Mouse (Mus musculus) 3134 (cell line): ENCODE results near the gene Upp2.
A peak's percentile ranks its signal among the peaks of the same experiment; 100 is the strongest.

Experiments
- DNase-seq: peaks from one replicate; pipeline ENCODE4 v3.0.0-alpha.2; 2011; ENCODE audit warnings: low spot score; ENCODE audit not compliant: insufficient read length; ENCODE audit errors: extremely low read depth

Upp2 gene

DNA sequence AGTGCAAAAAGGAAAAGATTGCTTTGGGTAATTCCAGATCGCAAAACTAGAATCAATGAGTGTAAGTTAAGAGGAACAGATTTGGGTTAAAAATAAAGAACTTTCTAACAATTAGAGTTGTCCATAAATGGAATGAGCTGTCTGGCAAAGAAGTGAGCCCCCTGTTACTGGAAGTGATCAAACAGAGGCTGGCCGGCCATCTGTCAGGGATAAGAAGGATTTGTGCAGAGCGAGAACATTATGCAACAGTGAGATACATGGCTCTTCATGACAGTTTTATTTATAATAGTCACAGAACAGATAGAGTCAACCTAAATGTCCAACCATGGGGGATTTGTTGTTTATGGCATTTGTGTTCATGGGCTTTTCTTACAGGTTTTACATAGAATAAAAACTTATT lies 46.6 kb downstream of the Upp2 start:
- DNase-seq: no peak

DNA sequence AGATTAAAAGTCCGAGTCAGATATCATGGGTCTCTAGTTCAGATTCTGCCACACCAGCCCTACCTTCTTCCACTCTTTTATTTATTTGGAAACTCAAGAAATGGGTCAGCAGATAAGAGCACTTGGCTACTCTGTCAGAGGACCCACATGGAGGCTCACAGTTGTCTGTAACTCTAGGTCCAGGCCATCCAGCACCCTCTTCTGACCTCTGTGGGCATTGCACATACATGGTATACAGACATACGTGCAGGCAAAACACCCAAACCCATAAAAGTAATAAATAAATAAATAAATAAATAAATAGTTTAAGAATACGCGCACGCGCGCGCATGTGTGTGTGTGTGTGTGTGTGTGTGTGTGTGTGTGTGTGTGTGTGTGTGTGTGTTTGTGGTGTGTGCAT lies 47.8 kb downstream of the Upp2 start:
- peak; percentile 3 for DNase-seq

DNA sequence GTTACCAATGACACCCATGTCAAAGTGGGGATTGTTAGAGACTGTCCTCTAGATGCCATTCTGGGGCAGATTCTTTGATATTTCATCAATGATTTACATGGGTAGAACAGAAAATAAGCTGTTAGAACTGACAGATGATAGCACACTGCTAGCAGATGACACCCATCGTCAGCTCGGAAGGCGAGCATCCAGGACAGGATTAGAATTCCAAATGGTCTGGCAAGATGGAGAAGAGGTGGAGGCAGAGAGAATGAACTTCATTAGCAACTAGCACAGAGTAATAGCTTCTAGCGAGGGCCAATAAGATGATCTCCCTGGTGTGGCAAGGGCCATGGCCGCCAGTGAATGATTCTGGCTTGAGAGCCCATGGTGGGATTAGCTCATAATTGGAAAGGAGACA lies 48.7 kb downstream of the Upp2 start:
- DNase-seq: no peak

DNA sequence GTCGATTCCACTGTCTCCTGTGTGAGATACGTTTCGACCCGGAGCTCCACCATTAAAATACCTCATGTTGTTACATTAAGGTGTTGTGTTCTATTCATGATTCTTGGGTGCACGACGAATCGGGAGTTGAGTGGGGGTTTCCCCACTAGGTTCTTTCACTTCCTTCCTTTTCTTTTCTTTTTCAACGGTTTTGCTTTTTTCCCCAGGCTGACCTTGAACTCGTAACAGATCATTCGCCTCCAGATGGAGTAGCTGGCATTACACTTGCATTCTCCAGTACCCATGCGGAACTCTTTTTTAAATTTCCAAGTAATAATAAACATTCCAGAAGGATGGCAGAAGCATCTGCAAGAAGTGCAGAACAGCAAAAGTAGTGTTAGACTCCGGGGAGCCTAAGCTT lies 58.1 kb downstream of the Upp2 start:
- no peak for DNase-seq

DNA sequence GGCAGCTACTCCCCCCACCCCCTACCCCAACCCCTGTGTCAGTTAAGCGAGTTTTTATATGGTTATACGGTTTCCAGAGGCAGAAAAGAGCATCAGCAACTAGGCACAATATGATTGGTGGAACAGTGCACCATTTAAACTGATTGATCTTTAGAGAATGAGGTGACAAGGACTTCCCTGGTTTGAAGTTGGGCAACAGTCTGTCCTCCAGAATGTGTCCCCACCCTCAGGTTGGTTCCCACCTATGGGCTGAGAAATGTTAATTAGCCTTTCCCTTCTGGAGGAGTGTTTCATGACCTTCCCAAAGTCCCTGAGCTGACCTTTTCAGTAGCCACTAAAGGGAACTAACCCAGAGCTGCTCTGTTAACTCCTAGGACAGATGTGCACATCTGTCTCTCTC lies 58.6 kb downstream of the Upp2 start:
- DNase-seq: no peak

DNA sequence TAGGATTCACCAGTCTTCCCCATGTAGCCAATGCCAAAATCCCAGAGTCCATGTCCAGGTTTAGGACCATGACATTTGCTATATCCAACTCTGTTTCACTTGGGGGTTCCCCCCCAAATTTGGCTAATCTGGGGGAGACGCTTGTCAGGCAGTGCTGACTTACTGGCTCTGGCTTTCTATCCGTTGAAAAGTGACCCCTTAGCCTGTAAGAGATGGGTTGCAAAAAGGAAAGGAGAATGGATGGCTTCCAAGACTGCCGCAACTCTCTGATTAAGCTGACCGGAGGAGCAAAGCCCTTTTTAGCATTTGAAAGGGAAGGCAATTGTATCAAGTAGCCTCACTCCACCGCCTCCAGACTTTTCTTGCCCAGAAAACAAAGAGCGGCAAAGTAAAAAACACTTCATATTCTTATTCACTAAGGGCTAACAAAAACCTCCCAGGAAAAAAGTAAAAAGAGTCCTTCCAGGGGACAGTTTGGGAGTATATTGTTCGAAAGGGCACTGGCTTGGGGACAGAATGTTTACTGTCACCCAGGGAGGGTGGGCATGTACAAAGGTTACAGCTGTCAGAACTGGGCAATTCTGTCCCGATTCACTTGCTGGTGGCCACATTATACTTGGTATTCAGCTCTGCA lies 59.2 kb downstream of the Upp2 start:
- DNase-seq: no peak

DNA sequence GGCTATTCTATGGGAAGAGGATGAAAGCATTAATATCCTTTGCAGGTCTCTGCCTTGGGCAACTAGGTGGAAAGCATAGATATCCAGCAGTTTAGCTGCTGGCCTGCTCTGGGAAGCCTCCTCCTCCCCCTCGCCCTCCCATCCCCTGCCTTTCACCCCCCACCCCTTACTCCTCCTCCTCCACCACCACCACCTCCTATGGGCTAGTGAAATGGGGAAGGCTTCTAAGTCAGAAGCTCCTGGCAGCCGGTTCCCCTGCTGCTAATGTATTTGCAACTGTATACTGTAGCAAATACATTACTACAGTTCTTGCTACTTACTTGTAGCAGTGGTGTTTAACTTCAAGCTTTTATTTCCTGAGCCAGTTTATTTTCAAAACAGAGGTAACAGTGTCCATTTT lies 60.9 kb downstream of the Upp2 start:
- DNase-seq: no peak

DNA sequence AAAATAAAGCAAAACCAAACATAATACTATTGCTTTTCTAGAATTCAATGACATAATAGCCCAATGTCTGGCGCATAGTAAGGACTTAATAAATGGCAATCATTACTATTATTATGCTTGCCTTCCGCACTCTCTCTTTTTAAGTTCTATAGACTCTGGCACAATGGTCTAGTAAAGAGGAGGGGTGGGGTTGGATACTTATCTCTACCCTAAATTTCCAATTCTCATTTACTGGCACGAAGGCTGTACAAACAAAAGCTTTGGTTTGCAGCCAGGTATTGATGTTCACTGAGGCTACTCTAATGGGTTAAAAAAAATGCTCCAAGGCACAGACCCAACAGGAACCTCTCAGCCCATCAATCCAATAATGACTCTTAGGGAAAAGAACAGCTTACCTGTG lies 61.9 kb downstream of the Upp2 start:
- DNase-seq: no peak

DNA sequence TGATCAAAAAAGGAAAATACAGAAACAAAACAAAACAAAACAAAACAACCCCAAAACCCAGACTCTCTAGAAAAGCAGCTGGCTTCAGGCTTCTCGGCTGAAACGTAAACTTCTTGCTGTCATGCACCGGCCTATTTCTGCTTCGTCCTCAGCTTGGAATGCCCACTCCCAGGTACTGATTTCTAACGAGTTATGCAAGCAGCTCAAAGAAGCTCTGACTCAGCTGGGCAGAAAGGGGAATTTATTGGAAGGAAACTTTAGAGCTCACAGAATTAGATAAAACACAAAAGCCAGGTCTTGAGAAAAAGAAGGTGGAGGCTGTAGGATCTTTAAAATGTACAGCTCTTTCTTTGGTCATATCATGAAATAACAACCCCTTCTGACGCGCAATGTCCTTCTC lies 62.3 kb downstream of the Upp2 start:
- no peak for DNase-seq

DNA sequence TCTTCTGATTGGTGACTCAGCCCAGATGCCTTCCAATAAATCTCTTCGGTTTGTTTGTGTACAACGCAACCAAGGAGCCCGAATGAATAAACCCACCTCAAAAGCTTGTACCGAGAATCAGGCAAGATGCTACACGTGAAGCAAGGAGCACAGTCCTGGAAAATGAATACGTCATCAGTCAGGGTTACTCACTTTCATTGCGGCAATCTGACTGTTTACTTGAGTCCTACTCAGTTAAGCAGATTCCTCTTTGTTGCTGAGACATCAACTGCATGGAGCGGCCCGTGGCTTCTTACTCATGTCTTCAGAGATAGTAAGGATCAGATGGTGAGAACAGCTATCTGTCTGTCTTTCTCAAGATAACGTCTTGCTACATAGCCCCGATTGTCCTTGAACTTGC lies 66.7 kb downstream of the Upp2 start:
- DNase-seq: no peak

DNA sequence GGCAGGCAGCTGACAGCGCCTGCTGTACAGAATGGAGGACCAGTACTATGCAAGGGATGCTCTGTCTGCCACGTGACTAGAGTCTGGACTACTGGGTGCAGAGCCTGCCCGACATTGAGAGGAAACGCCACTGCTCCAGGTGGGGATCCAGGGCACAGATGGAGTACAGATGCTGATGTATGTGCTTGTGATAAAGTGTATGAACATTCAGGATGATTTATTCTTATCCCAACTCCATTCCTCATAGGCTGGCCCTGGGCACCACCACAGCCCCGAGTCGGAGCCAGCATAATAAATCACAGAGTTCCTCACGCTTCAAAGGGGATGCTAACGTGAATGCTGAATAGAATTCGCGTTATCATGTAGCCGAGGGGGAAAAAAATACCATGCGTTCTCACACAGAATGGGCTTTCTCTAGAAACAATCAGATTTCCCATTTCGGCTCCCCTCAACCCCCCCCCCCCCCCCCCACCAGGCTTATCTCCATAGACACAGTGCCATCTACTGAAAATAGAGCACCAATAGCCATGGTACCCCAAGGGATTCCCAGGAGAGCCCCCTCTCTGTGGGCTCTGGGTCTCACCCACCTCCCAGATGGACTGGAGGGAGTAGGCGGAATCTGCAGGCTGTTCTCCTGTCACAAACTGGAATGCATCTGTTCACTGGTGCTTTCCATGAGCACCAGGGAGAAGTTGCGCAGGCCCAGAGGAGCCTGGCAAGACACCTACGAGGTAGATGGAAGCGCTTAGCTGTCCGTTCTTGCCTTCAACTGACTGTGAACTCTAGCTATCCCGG lies 74.9 kb downstream of the Upp2 start:
- no peak for DNase-seq

DNA sequence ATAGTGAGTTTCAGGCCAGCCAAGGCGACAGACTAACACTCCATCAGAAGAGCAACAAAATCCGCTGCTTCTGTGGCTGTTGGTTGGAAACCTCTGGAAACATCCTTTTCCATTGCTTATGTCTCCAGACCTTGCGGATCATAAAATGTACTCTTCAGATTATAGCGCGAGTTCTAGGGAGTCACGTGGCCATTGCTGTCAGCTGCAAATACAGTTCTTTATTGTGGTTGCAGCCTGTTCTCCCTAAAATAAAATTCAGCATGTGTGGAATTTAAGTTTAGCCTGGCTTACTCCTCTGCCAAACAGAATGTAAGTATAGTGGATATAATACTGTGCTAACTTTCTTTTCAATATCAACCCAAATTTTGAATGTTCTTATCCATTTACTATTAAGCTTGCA lies 78.6 kb downstream of the Upp2 start:
- DNase-seq: no peak

DNA sequence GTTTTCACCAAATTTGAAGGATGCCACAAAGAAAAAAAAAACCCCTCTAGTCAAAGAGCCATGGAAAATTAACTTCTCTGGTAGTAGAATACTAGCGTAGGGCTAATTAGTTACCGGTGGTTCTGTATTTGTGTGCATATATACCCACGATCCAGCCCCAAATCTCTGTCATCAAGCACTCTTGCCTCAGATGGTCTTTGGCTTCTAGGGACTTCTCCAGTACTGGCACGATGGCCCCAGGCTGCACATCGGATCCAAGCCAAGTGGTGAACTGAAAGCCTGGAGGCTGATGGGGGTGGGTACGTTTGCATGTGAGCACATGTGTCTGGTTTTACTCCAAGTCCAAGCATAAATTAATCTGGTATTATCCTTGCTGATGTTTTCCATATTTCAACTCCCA lies 88.1 kb downstream of the Upp2 start:
- no peak for DNase-seq

DNA sequence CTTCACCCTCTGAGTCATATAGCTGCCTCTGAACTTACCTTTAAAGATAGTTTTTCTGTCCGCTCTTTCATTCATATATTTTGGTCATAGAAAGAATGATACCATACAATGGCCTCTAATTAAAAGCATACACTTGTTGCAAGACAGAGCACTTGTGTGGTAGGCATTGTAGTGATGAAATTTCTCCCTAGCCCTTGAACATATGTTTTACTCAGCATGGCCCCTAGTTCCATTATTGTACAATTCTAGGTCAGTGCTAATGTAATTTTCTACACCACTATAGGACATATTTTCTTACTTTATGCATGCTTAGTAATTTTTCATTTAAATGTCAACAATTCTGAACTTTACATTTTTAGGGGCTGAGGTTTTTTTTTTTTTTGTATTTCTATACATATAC lies 89.9 kb downstream of the Upp2 start:
- DNase-seq: no peak

DNA sequence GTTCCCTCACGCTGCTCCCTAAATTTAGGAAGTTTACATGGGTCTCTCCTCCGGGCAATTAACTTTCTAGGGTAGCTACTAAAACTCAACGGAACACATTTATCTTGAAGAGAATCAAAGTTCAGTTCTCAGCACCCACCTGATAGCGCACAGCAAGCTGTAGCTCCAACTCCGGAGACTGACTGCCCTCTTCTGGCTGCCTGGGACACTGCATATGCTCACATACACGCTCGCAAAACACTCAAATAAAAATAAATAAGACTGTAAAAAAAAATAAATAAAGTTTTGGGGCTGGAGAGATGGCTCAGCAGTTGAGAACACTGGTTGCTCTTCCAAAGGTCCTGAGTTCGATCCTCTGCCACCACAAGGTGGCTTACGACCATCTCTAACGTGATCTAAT lies 90.8 kb downstream of the Upp2 start:
- no peak for DNase-seq

DNA sequence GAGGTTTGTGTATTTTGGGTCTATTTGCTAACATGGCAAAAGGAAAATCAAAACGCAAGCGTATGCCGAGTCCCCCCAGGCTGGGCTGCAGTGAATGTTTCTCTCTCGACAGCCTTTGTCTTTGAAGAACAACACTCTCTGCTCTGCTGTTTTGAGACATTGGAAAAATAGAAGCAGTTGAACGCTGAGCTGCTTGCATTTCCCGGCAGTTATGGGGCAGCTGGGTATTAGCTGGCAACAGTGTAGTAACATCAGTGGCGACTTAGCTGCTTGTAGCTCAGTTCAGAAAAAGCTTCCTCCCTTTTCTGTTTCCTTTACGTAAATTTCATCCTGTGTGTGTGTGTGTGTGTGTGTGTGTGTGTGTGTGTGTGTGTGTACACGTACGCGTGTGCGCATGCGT lies 93.5 kb downstream of the Upp2 start:
- no peak for DNase-seq

DNA sequence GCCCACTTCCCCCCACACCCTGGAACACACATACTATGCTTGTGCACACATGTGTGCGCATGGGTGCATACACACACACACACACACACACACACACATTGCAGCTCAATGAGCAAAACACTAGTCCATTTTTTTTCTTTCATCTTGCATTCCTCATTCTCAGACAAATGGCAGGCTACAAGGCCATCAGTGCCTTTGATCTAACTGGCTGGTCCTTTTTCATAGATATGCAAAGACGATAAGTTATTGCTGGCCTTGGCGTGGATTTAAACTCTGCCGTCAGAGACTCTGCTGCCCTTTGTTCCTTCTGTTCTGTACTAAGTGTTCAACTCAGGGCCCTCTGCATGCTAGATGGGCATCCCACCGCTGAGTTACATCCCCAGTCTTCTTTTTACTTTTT lies 94.0 kb downstream of the Upp2 start:
- no peak for DNase-seq

DNA sequence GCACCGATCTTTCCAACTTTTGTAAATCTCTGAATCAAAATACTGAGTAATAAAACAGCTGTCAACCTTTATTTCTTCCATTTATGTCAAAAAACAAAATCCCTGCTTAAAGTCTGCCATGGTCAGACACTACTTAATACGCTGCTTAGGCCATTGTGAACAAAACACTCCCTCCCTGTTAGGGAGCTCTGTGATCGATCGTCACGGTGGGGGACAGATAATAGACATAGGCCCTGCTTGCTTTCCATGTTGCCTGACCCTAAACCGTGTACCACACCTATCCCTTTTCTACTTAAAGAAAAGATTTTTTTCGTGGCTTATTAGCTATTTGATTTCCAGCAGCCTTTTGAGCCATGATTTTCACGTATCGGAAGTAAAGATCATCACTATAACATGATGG lies 95.6 kb downstream of the Upp2 start:
- DNase-seq: no peak

DNA sequence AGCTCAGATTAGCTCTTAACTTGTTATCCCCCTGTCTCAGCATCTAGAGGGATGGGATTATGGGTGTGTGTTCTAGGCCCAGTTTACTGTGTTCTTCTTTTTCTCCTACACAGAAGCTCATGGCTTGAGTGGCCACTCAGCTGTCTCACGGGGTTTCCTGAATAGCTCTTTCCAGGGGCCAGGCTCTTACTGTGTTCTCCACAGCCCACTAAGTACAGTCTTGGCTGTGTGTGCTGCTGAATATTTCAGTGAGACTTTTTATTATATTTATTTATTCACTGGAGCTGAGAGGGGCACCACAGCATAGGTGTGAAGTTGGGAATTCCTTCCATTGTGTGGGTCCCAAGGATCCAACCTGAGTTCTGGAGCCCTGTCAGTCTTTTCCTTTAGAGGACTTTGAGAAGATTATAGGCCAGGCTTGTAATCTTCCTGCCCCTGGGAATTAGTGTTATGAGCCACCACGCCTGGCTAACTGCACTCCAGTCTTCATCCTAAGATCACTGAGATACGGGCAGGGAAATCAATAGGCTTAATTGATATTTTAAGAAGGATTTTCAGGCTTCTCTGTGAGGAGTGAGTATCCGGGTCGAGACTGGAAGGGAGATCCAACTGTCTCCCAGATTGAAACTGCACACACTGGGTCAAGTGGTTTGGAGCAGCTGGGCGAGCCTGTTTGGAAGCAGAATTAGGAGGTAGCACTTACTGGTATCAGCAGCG lies 96.5 kb downstream of the Upp2 start:
- DNase-seq: no peak

DNA sequence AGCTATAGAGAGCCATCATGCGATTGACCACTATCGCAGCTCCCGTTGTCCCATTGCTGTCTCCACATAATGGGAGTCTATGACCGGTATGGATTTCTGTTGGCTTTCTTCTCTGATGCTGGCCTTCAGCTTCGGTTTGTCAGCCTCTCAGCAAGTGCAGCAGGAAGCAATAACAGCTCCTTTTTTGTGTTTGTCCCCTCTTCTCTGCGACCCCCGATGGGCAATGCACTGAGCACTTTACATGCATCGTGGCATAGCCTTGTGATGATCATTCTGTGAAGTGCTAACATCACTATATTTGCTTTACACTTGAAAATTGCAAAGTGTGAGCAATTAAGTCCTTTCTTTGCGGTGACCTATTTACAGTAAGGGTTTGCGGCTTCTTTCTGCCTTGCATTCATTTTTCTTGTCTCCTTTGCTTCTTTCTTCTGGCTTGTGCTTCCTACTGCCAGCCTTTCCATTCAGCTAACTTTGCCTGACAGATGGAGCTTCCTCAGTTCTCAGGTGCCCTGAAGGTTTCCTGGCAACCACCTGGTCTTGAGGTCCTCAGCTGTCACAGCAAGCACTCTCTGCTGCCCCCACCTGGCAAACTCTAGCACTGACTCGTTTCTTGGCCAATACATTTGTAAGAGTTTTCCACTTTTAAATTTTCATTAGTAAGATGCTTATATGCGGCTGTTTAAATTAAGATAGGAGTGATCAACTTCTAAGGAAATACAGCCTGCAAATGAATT lies 98.2 kb downstream of the Upp2 start:
- no peak for DNase-seq

DNA sequence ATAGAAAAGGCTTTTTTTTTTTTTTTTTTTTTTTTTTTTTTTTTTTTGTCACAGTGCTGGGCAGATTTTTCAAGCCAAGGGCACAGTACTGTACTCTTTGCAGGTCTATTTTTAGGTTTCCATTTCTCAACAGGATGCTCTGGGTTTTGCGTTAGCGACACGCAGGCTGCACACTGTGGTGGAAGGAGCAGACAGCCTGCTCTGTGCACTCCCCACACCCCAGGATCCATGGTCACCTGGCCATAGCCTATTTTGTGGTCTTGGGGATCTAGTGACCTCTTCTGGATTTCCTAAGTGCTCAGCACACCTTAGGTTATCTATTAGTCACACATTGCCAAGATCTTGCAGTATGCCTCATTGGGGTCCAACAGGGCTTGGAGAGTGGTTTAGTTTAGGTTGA lies 100.2 kb downstream of the Upp2 start:
- DNase-seq: no peak
